Mouse (Mus musculus) liver, embryonic 14.5 days (tissue): ENCODE measurements around the gene F13a1. TPM values are rescaled to one million over a fixed set of nuclear protein-coding genes. Genes with fewer than 3 reads are reported as not detected.

Source experiments
- ATAC-seq: fragments of 200-750 bp; cut with Nextera tagmentation; 2 replicates; pipeline ENCODE4 v1.8.0; 2017; ENCODE audit warnings: moderate number of reproducible peaks, mild to moderate bottlenecking, moderate library complexity; ENCODE audit not compliant: insufficient read depth
- DNase-seq, 3 experiments: peaks; one replicate each; pipeline ENCODE4 v3.0.0-alpha.2; 2012 to 2013; ENCODE audit warnings: low read depth in 3 of 3, low spot score in 3 of 3
- H3K27ac ChIP-seq: fragments of 300-500 bp; sonication (generic); 2 replicates; pipeline ENCODE4 v1.5.1; 2014; ENCODE audit warnings: moderate library complexity, mild to moderate bottlenecking, control low read depth, inconsistent platforms
- H3K27me3 ChIP-seq: fragments of 300-500 bp; sonication (generic); 2 replicates; pipeline ENCODE4 v1.6.1; 2014; ENCODE audit warnings: mild to moderate bottlenecking, low read length, moderate library complexity; ENCODE audit not compliant: control insufficient read depth, insufficient read depth
- H3K36me3 ChIP-seq: fragments of 300-500 bp; sonication (generic); replicated peaks from 2 replicates; pipeline ENCODE4 v1.6.1; 2014; ENCODE audit warnings: low read depth; ENCODE audit not compliant: control insufficient read depth, insufficient read depth
- H3K4me1 ChIP-seq, 2 experiments: fragments of 200-500 bp in 1 of 2; fragments of 300-500 bp in 1 of 2; sonication (generic) in 1 of 2; replicated peaks; 2 replicates each; pipeline ENCODE4 v1.6.1; 2012 to 2014; ENCODE audit warnings: antibody characterized with exemption in 1 of 2, inconsistent platforms in 1 of 2, low read length in 1 of 2; ENCODE audit not compliant: control insufficient read depth in 2 of 2, insufficient read depth in 2 of 2
- H3K4me2 ChIP-seq: fragments of 300-500 bp; sonication (generic); 2 replicates; pipeline ENCODE4 v1.6.1; 2014; ENCODE audit warnings: low read depth, mild to moderate bottlenecking, control low read depth, moderate library complexity
- H3K4me3 ChIP-seq, 2 experiments: fragments of 200-500 bp in 1 of 2; fragments of 300-500 bp in 1 of 2; sonication (generic) in 1 of 2; 2 replicates each; pipeline ENCODE4 v1.5.1; 2012 to 2014; ENCODE audit warnings: low read depth in 2 of 2, low read length in 2 of 2, mild to moderate bottlenecking in 2 of 2, control low read depth in 1 of 2, inconsistent platforms in 1 of 2, moderate library complexity in 1 of 2; ENCODE audit not compliant: insufficient read depth in 1 of 2
- H3K9ac ChIP-seq: fragments of 300-500 bp; sonication (generic); replicated peaks from 2 replicates; pipeline ENCODE4 v1.6.1; 2014; ENCODE audit warnings: mild to moderate bottlenecking, control low read depth, moderate library complexity
- H3K9me3 ChIP-seq: fragments of 300-500 bp; sonication (generic); 2 replicates; pipeline ENCODE4 v1.6.1; 2016; ENCODE audit warnings: low read length, mixed read lengths; ENCODE audit not compliant: control insufficient read depth
- CTCF ChIP-seq: IDR thresholded peaks from 2 replicates; pipeline ENCODE4 v1.5.1; 2016; ENCODE audit warnings: antibody characterized with exemption, low read depth, control low read depth
- EP300 ChIP-seq: IDR thresholded peaks from 2 replicates; pipeline ENCODE4 v1.6.1; 2016; ENCODE audit warnings: antibody characterized with exemption, low read depth
- WGBS: fragments of 180-500 bp; shearing (Covaris S2); extraction: QIAGEN DNeasy Blood & Tissue Kit; methylation state at CpG from one replicate; pipeline ENCODE4 v1.1.7; 2014; ENCODE audit not compliant: insufficient replicate concordance; 5-methylcytosine and 5-hydroxymethylcytosine counted together
- polyA plus RNA-seq, 2 experiments: library from polyadenylated mRNA; depleted of rRNA in 1 of 2; stranded (reverse) in 1 of 2; unstranded in 1 of 2; fragments of >200 nt; fragmentation: Nextera tagmentation in 1 of 2; extraction: Ambion mirVana in 1 of 2; gene quantifications; 2 replicates each; pipeline versions ENCODE4 v1.2.1 to v1.2.3; 2012 to 2014

The F13a1 gene
- polyA plus RNA-seq, 2 experiments: 4.7 to 8.0 TPM

GRCm38 (mm10) chr13:36901016-36901415, 149.0 kb downstream of the F13a1 start:
- Histone ChIP-seq H3K4me1 (no peaks in the 10 kb centered on the region), H3K27me3 (no peaks in the 10 kb centered on the region), H3K4me3 (no peak overlapping the region), H3K9me3 (no peaks in the 10 kb centered on the region), H3K4me2 (no peak overlapping the region), H3K27ac (no peak overlapping the region), H3K36me3 (no peaks in the 10 kb centered on the region), H3K9ac (no peak overlapping the region)
- TF ChIP-seq CTCF (no peak), EP300 (no peak)
- WGBS: 34% methylated on average over 3 of the region's 3 CpGs
- ATAC-seq (no peak), DNase-seq (no peak)

GRCm38 (mm10) chr13:36896061-36896460, 154.0 kb downstream of the F13a1 start:
- 28% methylated on average over 3 of the region's 3 CpGs for WGBS
- TF ChIP-seq CTCF (no peak), EP300 (no peak)
- no peak for DNase-seq
- Histone ChIP-seq H3K36me3 (no peaks in the 10 kb centered on the region), H3K4me2 (no peak overlapping the region), H3K4me3 (no peak overlapping the region), H3K4me1 (no peaks in the 10 kb centered on the region), H3K27ac (no peak overlapping the region), H3K27me3 (no peaks in the 10 kb centered on the region), H3K9me3 (no peaks in the 10 kb centered on the region), H3K9ac (no peak overlapping the region)
- ATAC-seq: no peak

GRCm38 (mm10) chr13:36893762-36894161, 156.3 kb downstream of the F13a1 start:
- Histone ChIP-seq H3K9me3 (no peaks in the 10 kb centered on the region), H3K4me1 (no peaks in the 10 kb centered on the region), H3K9ac (no peak overlapping the region), H3K4me2 (no peak overlapping the region), H3K4me3 (no peak overlapping the region), H3K36me3 (no peaks in the 10 kb centered on the region), H3K27ac (no peak overlapping the region), H3K27me3 (no peaks in the 10 kb centered on the region)
- DNase-seq (no peak), ATAC-seq (no peak)
- TF ChIP-seq EP300 (no peak), CTCF (no peak)
- whole genome bisulfite sequencing: 86% methylated on average over 3 of the region's 3 CpGs

- ATAC-seq (no peak), DNase-seq (no peak)
- WGBS: 79% methylated on average over 1 of the region's 1 CpGs
- TF ChIP-seq CTCF (no peak), EP300 (no peak)
- no peaks in the 10 kb centered on the region for H3K36me3 ChIP-seq
- H3K27ac ChIP-seq: no peak overlapping the region
- H3K4me2 ChIP-seq: no peak overlapping the region
- no peaks in the 10 kb centered on the region for H3K27me3 ChIP-seq
- no peak overlapping the region for H3K4me3 ChIP-seq
- H3K9ac ChIP-seq: no peak overlapping the region
- no peaks in the 10 kb centered on the region for H3K9me3 ChIP-seq
- H3K4me1 ChIP-seq: no peaks in the 10 kb centered on the region
Observed at GRCm38 (mm10) chr13:36892216-36892615, 157.8 kb downstream of the F13a1 start.

DNA sequence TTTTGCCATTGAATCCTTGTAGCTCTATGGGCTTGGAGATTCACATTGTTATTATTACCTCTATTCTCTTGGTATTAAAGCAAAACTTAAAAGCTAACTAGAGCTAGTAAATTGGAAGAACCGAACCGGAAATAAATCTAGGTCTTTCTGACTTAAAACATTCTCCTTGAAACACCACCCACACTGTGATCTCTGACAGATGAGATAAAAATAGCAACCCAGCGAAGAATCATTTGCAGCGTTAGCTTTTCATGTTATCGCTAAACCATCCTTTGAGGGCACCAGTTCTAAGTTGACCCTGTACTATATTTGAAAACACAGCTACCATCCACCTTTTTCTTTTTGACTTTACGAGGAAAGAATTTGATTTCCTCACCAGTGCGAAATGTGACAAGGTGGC, 164.1 kb downstream of the F13a1 start:
- DNase-seq (no peak), ATAC-seq (no peak)
- Histone ChIP-seq H3K36me3 (no peaks in the 10 kb centered on the region), H3K27me3 (no peaks in the 10 kb centered on the region), H3K4me1 (no peaks in the 10 kb centered on the region), H3K4me3 (no peak overlapping the region), H3K4me2 (no peak overlapping the region), H3K9me3 (no peaks in the 10 kb centered on the region), H3K27ac (no peak overlapping the region), H3K9ac (no peak overlapping the region)
- TF ChIP-seq CTCF (no peak), EP300 (no peak)
- WGBS: 73% methylated on average over 7 of the region's 7 CpGs
